Mouse (Mus musculus) kidney, postnatal 25 days (tissue): ENCODE measurements around the gene Itih5.
A peak's percentile ranks its signal among the peaks of the same experiment; 100 is the strongest.

Experiments
- DNase-seq, 2 experiments: peaks; one replicate each; pipeline ENCODE4 v3.0.0; 2021; ENCODE audit warnings: mixed read lengths in 2 of 2

Gene Itih5

DNA sequence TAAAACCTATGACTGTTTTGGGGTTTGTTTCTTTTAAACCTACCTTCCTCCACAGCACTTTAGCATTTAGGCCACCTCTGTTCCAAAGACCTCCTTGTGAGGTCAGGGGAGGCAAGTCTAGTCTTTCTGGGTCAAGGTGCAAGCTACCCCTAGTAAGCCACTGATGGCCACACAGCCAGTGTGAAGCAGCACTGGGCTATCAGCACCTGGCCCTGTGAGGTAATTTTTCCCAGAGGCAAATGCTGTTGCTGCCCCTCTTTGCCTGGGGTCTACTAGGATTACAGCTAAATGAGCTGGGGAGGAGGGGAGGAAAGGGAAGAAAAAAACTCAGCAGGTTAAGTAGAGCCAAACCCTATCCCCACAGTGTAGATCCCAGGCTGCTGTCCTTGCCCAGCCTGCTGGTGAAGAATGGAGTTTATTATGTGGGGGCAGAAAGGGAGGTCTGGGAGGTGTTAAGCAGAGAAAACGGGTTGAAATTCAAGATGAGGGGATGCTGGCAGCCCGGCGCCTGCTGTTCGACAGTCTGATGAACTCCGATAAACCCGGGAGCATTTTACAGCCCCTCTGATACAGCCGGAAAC is 110.6 kb downstream of the Itih5 start:
- DNase-seq, result peak in 1 of 2 experiments; percentile 35

DNA sequence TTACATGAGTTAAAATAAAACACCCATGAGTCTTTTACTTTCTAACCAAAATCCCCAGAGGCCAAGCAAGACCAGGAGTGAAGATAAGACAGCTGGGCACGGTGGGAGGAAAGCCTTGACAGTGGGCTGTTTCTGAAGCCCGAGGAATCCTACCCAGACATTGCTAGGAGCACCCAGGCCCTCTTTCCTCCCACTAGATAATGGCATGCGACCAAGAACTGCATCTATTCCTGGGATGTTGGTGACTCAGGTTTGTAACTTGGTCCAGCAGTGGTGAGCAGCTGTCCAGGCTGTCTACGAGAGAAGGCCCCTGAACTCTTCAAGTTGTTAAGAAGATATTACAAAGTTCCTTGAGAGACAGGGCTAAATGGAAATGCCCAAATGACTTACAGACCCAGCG is 112.5 kb downstream of the Itih5 start:
- DNase-seq, result no peak

- no peak for DNase-seq
Observed at GRCm38 (mm10) chr2:10272604-10273115, 119.3 kb downstream of the Itih5 start.

- DNase-seq, result no peak
Observed at GRCm38 (mm10) chr2:10273541-10274050, 120.2 kb downstream of the Itih5 start.

DNA sequence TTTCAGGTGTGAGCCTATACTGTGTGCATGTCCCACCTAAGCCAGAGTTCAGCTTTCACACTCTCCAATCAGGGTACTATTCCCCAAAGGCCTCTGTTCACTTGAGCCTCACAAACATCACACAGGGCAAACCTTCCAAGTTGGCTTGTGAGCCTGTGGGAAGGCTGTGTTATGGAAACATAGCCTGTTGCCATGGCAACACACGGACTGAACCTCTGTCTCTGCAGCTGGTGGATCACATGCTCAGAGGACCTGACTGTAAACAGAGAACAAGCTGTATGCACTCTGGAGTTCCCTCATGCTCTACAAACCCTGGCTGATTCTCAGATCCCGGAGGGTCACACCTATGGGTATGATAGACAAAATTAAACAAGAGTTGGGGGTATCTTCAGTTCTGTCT is 122.8 kb downstream of the Itih5 start:
- peak; percentile 53 to 75 for DNase-seq

- no peak for DNase-seq
Observed at GRCm38 (mm10) chr2:10283686-10284085, 130.3 kb downstream of the Itih5 start.

DNA sequence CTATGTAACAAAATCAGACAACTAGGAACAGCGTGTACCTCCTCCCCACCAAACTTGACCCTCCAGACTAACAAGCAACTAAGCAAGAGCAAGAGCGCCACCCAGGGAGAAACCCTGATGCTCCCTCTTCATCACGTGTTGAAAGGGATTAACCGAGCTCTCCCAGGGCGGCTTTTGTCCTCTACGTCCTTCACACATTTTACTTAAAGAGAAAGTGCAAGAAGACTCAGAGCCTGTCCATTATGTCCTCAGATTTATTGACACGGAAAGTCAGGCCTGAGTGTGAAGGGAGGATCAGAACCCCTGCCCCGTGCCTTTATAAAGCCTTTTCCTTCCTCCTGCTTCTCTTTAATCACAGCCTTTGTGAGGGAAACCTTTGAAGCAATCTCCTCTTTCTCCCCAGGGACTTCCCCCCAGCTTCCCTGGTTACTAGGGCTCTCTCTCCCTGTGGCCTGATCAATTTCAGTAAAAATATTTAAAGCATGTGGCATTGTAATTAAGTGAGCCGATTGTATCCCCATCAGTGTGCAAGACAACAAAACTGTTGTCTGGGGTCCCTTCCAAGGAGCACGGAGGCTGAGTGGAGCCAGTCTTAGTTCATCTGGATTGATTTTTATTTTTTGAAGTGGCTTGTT is 131.4 kb downstream of the Itih5 start:
- peak; percentile 76 to 83 for DNase-seq

DNA sequence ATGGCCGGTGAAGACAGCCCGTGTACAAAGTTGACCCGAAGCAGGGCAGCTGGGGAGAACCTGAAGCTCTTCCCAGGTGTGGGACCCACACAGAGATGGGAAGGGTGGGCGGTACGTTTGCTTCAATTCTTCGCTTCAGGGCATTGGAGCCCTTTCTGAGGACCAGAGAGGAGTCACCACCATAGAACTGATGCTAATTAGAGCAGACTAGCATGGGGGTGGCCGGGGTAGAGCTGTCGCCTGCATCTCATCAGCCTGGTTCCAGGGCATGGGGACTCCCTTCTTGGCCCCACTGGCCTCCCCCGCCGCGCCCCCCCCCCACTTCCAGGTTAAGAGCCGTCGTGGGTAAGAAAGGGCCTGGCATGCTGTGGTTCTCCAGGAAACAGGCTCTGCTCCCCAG is 132.6 kb downstream of the Itih5 start:
- no peak for DNase-seq

DNA sequence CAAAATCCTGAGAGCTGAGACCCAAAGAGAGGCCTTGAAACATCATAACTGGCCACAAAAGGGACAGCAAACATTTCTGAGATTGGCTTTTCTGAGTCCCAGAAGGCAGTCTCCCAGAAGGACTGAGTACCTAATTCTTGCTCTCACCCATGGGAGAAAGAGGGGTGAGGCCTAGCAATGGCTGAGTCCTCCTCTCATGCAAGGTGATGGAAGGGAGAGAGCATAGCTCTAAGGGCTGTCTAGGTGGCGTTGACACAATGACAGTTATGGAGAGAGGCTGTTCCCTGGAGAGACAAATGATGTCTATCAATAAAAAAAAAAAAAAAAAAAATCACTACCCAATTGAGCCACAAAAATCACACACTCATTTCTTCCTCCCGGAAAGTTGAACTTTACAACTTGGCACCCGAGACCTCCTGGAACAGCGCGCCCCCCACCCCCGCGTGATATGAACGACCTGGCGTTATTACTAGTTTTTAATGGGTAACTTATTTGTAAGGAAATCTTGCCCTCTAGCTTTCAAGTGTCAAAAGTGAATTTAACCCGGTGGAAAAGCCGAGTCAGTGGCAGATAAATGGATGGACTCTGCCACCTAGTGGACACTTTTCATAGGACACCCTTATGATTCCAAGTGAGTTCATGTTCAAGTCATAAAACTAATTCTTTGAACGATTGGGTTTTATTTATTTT is 134.9 kb downstream of the Itih5 start:
- peak; percentile 71 to 86 for DNase-seq

- DNase-seq, result no peak
Observed at GRCm38 (mm10) chr2:10288881-10289280, 135.5 kb downstream of the Itih5 start.

DNA sequence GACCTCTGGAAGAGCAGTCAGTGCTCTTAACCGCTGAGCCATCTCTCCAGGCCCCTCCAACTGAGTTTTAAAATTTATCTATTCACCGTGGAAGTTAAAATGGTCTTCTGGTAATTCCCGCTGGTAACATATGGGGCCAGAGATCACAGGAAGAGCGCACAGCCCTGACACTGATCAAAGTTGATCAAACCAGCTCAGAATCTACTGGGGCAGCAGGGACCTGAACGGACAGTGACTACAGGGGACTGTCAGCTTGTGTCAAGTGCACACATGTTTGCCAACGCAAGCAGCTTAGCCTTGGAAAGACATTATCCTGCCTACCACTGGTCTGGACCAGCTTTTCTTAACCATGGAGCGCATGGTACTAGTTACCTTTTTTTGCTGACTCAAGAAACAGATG is 136.7 kb downstream of the Itih5 start:
- no peak for DNase-seq

GRCm38 (mm10) chr2:10293556-10294206 is 140.3 kb downstream of the Itih5 start:
- peak in 1 of 2 experiments; percentile 13 for DNase-seq

- no peak for DNase-seq
Observed at GRCm38 (mm10) chr2:10295908-10296307, 142.5 kb downstream of the Itih5 start.

- peak in 1 of 2 experiments; percentile 17 for DNase-seq
Observed at GRCm38 (mm10) chr2:10300244-10300643, 146.9 kb downstream of the Itih5 start.

DNA sequence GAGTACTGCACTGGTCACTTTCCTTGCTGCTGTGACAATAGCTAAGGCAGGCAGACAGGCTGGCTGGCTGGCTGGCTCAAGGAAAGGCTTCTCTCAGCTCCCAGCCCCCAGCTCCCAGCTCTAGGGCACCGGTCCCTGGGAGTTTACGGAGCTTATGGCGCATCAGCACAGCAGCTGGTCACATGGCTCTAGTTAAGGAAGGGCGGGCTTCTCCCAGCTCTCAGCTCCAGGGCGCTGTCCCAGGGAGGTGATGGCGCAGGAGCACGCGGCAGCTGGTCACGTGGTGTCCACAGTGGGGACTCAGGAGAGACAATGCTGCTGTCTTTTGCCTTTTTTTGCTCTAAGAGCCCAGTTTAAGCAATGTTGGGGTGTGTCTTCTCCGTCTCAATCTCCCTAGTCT is 147.4 kb downstream of the Itih5 start:
- DNase-seq, result peak in 1 of 2 experiments; percentile 49

GRCm38 (mm10) chr2:10301391-10301790 is 148.0 kb downstream of the Itih5 start:
- DNase-seq, result no peak

DNA sequence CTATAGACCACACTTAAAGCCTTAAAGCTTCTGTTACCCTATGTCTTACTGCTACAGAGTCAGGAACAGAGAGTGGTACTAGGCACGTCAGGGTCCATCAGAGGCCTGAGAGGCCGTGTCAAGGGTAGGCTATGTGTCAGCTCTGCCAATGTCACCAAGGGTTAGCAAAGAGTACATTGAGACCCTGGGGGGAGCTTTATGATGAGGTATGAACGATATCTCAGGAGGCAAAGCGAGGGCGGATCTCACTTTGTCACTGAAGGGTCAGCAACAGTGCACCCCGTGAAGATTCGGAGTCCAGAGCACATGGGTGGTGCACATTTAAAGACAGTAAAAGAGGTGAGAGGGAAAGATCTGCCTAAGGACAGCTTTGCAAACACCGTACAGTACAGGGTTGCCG is 148.6 kb downstream of the Itih5 start:
- DNase-seq, result no peak

DNA sequence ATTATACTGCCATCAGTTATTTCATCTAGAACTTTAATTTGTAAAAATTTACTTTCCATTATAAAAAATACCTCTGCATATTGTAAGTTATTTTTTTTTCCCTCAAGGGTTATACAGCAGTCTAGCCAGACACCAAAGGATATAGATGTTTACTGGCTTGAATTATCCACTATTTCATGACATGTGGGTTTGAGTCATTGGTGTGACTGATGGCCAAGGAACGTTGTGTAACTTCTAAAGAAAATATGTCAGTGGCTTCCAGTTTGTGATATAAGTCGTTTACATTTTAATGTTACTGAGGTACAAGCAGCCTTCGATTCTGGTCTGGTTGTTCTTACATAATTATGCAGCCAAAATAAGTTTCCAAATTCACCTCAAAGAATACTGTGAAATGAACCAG is 151.5 kb downstream of the Itih5 start:
- DNase-seq, result no peak
